Mouse (Mus musculus): ENCODE results near the gene Atat1. TPM values are rescaled to one million over a fixed set of nuclear protein-coding genes. Genes with fewer than 3 reads are reported as not detected.
"Not testable (repeated sequence)": the region's sequence is repeated elsewhere in the genome, so short reads cannot be mapped to it uniquely, and the experiment has no call there.

The Atat1 gene
- 101 and 108 TPM in 2 replicates for polyA plus RNA-seq (2014; fragmentation: Nextera tagmentation; extraction: Ambion mirVana)

DNA sequence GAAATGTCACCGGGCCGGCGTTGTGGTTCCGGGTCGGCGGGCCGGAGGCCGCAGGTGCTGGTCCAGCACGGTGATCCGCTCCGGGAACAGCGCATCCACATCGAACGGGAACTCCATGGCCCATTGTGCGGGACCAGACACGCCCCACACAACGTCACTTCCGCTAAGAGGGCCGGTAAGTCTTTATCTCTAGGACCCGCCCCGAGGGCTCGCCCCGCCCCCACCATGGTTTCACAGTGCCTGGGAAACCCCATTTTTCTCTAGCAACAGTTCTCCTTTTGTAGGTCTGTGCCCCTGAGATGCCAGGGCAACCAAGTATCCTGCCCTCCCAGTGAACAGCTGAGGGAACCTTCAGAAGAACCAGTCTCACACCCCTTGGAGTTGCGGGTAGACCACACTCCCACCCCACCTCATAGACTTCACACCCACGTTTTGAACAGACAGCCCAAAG lies at the start of gene Atat1:
TSS of gene Atat1 (minus strand) at position 157 of the 451 bp plus-strand sequence.
- Histone ChIP-seq H3K27ac (replicated peaks; ENCODE audit: low read depth, low read length) (peak within 1 kb of the TSS; percentile 47; the same call in 1 of the 2 replicates), H3K27me3 (ENCODE audit: control insufficient read depth, insufficient read depth, low read length) (no peaks in the 10 kb centered on the region), H3K9me3 (replicated peaks; ENCODE audit: control insufficient read depth, low read length) (no peaks in the 10 kb centered on the region), H3K4me1 (ENCODE audit: control insufficient read depth, insufficient read depth, low read length) (no peaks in the 10 kb centered on the region; the same call in 1 of the 2 replicates), H3K4me3 (ENCODE audit: low read depth, low read length) (peak within 1 kb of the TSS; percentile 75), H3K4me2 (ENCODE audit: low read depth, low read length) (peak within 1 kb of the TSS; percentile 89), H3K9ac (replicated peaks; ENCODE audit: low read length) (peak within 1 kb of the TSS; percentile 82), H3K36me3 (replicated peaks; ENCODE audit: control insufficient read depth, insufficient read depth, low read depth, low read length) (no peaks in the 10 kb centered on the region; the same call in 1 of the 2 replicates)
- WGBS: 3% methylated on average over 25 of the region's 25 CpGs
- ATAC-seq (replicated peaks; ENCODE audit: insufficient number of reproducible peaks, low FRiP score, low TSS enrichment, low read depth) (peak; percentile 76), DNase-seq (ENCODE audit: low spot score) (peak; percentile 98)

DNA sequence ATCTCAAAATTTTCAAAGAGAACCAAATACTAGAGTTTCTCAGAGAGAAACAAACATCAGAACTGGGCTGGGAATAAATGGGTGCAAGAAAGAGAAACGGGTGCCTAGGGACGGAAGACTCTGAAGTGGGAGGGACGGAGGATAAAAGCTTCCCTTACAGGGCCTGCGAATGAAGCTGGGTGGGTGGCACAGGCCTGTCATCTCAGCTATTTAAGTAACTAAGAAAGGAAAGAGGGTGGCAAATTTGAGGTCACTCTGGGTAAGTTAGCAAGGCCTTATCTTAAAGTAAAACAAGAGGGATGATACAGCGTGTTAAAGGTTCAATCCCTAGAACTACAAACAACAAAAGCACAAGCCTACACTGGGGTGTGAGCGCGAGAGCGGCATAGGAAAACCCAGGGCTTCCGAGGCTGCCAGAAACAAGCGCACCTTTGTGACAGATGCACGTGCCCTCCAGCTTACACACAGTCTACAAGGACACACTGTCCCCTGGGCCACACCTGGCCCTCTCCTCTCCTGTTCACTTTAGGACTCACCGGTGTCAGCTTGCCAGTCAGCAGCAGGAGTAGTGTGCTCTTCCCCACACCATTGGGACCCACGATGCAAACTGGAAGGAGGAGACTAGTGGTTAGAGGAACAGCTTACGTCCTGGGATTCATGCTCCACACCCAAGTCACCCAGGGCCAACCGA lies 48.8 kb upstream of the Atat1 start:
- Histone ChIP-seq H3K36me3 (replicated peaks; ENCODE audit: control insufficient read depth, insufficient read depth, low read depth, low read length) (peaks cover 23% of the 10 kb centered on the region), H3K4me2 (ENCODE audit: low read depth, low read length) (no peak overlapping the region), H3K4me1 (ENCODE audit: control insufficient read depth, insufficient read depth, low read length) (no peaks in the 10 kb centered on the region), H3K27ac (replicated peaks; ENCODE audit: low read depth, low read length) (no peak overlapping the region), H3K27me3 (ENCODE audit: control insufficient read depth, insufficient read depth, low read length) (no peaks in the 10 kb centered on the region), H3K9ac (replicated peaks; ENCODE audit: low read length) (no peak overlapping the region), H3K4me3 (ENCODE audit: low read depth, low read length) (no peak overlapping the region), H3K9me3 (replicated peaks; ENCODE audit: control insufficient read depth, low read length) (no peaks in the 10 kb centered on the region)
- ATAC-seq (replicated peaks; ENCODE audit: insufficient number of reproducible peaks, low FRiP score, low TSS enrichment, low read depth): no peak
- no peak for DNase-seq (ENCODE audit: low spot score)
- 93% methylated on average over 15 of the region's 15 CpGs for WGBS

DNA sequence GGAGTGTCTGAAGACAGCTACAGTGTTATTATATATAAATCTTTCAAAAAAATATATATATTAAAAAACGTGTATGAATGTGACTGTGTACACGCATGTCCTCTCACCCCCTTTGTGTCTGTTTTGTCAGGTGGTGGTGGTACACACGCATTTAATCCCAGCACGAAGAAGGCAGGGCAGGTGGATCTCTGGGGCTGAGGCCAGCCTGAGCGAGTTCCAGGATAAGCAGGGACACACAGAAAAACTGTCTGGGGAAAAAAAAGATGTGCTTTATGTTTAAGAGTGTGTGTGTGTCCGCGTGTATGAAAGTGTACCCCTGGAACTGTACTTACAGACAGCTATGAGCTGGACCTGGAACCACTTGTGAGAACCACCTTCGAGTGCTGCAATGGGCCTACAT lies 44.8 kb upstream of the Atat1 start:
- H3K27ac ChIP-seq (replicated peaks; ENCODE audit: low read depth, low read length): no peak overlapping the region
- no peaks in the 10 kb centered on the region for H3K27me3 ChIP-seq (ENCODE audit: control insufficient read depth, insufficient read depth, low read length)
- no peak for DNase-seq (ENCODE audit: low spot score)
- WGBS: 75% methylated on average over 8 of the region's 8 CpGs
- no peak overlapping the region for H3K9ac ChIP-seq (replicated peaks; ENCODE audit: low read length)
- H3K4me1 ChIP-seq (ENCODE audit: control insufficient read depth, insufficient read depth, low read length): no peaks in the 10 kb centered on the region
- no peak overlapping the region for H3K4me3 ChIP-seq (ENCODE audit: low read depth, low read length)
- H3K4me2 ChIP-seq (ENCODE audit: low read depth, low read length): no peak overlapping the region
- peaks cover 16% of the 10 kb centered on the region for H3K36me3 ChIP-seq (replicated peaks; ENCODE audit: control insufficient read depth, insufficient read depth, low read depth, low read length)
- no peak for ATAC-seq (replicated peaks; ENCODE audit: insufficient number of reproducible peaks, low FRiP score, low TSS enrichment, low read depth)
- no peaks in the 10 kb centered on the region for H3K9me3 ChIP-seq (replicated peaks; ENCODE audit: control insufficient read depth, low read length)

DNA sequence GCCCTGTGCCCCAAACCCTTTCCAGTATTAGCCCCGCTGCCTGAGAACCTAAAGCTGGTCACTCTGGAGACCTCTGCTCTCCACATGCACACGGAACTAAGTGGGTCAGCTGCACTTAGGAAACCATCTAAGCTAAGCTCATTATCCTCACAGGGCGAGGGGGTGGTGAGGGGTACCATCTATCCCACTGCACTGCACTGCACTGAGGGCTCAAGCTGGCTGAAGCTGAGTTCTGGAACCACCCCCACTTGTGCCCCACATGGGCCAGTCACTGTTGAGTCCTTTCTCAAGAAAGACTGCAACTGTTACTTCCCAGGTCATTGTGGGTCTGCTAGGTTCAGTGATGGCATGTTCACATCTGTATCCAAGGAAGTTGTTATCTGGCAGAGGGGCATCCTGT lies 42.7 kb upstream of the Atat1 start:
- H3K36me3 ChIP-seq (replicated peaks; ENCODE audit: control insufficient read depth, insufficient read depth, low read depth, low read length); H3K27ac ChIP-seq (replicated peaks; ENCODE audit: low read depth, low read length); H3K4me3 ChIP-seq (ENCODE audit: low read depth, low read length); H3K9me3 ChIP-seq (replicated peaks; ENCODE audit: control insufficient read depth, low read length); ATAC-seq (replicated peaks; ENCODE audit: insufficient number of reproducible peaks, low FRiP score, low TSS enrichment, low read depth); H3K9ac ChIP-seq (replicated peaks; ENCODE audit: low read length); H3K27me3 ChIP-seq (ENCODE audit: control insufficient read depth, insufficient read depth, low read length); H3K4me2 ChIP-seq (ENCODE audit: low read depth, low read length); DNase-seq (ENCODE audit: low spot score); H3K4me1 ChIP-seq (ENCODE audit: control insufficient read depth, insufficient read depth, low read length): not testable (repeated sequence)
- 78% methylated on average over 2 of the region's 3 CpGs for WGBS

DNA sequence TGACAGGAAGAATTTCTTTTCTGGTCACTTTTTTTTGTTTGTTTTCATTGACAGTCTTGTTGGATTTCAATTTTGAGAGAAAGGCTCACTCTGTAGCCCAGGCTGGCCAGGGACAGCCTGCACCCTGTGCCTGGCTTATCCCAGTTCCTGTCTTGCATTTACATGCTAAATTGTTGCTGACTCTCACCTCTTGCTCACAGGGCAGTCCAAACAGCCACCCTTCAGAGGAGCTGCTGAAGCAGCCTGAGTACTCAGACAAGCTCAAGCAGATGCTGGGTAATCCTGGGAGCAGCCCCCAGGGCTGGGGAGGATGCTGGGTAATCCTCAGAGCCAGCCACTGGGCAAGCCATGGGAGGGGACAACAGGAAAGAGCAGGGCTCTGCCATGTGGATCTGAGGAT lies 41.1 kb upstream of the Atat1 start:
- ATAC-seq (replicated peaks; ENCODE audit: insufficient number of reproducible peaks, low FRiP score, low TSS enrichment, low read depth); H3K27me3 ChIP-seq (ENCODE audit: control insufficient read depth, insufficient read depth, low read length); H3K4me2 ChIP-seq (ENCODE audit: low read depth, low read length); H3K4me3 ChIP-seq (ENCODE audit: low read depth, low read length); H3K4me1 ChIP-seq (ENCODE audit: control insufficient read depth, insufficient read depth, low read length); H3K36me3 ChIP-seq (replicated peaks; ENCODE audit: control insufficient read depth, insufficient read depth, low read depth, low read length); H3K27ac ChIP-seq (replicated peaks; ENCODE audit: low read depth, low read length); DNase-seq (ENCODE audit: low spot score); H3K9ac ChIP-seq (replicated peaks; ENCODE audit: low read length); H3K9me3 ChIP-seq (replicated peaks; ENCODE audit: control insufficient read depth, low read length): not testable (repeated sequence)

DNA sequence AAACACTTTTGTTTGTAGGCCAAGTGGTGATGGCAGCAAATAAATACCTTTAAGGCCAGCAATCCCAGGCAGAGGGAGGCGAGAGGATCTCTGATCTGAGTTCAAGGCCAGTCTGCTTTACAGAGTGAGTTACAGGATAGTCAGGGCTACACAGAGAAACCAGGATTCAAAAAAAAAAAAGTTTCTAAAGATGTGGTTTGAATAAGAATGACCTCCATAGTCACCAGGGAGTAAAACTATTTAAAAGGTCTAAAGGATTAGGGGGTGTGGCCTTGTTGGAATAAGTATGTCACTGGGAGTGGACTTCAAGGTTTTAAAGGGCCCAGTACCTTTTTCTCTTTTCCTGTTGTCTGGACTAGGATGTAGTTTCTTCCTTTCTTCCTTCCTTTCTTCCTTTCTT lies 30.1 kb upstream of the Atat1 start:
- no peak overlapping the region for H3K4me3 ChIP-seq (ENCODE audit: low read depth, low read length)
- H3K4me1 ChIP-seq (ENCODE audit: control insufficient read depth, insufficient read depth, low read length): no peaks in the 10 kb centered on the region
- H3K4me2 ChIP-seq (ENCODE audit: low read depth, low read length): no peak overlapping the region
- H3K9me3 ChIP-seq (replicated peaks; ENCODE audit: control insufficient read depth, low read length): no peaks in the 10 kb centered on the region
- no peaks in the 10 kb centered on the region for H3K36me3 ChIP-seq (replicated peaks; ENCODE audit: control insufficient read depth, insufficient read depth, low read depth, low read length)
- 71% methylated on average over 1 of the region's 1 CpGs for WGBS
- no peak overlapping the region for H3K27ac ChIP-seq (replicated peaks; ENCODE audit: low read depth, low read length)
- ATAC-seq (replicated peaks; ENCODE audit: insufficient number of reproducible peaks, low FRiP score, low TSS enrichment, low read depth) (no peak), DNase-seq (ENCODE audit: low spot score) (no peak)
- no peaks in the 10 kb centered on the region for H3K27me3 ChIP-seq (ENCODE audit: control insufficient read depth, insufficient read depth, low read length)
- no peak overlapping the region for H3K9ac ChIP-seq (replicated peaks; ENCODE audit: low read length)

DNA sequence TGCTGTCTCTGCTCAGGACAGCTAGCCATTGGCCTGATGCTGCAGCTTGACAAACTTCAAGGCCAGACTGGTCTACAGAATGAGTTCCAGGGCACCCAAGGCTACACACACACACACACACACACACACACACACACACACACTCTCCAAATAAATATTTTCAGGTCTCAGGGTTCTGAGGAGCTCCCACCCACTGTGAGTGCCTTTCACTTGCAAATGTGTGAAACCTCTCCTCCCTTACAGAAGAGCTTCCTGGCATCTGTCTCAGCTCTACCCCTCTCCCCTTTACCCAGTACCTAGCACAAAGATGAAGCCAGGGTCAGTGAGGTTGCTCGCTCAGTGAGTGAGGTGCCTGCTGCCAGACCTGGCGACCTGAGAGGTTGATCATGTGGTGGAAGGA lies 29.2 kb upstream of the Atat1 start:
- Histone ChIP-seq H3K4me2 (ENCODE audit: low read depth, low read length) (no peak overlapping the region), H3K4me3 (ENCODE audit: low read depth, low read length) (no peak overlapping the region), H3K9ac (replicated peaks; ENCODE audit: low read length) (no peak overlapping the region), H3K27me3 (ENCODE audit: control insufficient read depth, insufficient read depth, low read length) (no peaks in the 10 kb centered on the region), H3K9me3 (replicated peaks; ENCODE audit: control insufficient read depth, low read length) (no peaks in the 10 kb centered on the region), H3K4me1 (ENCODE audit: control insufficient read depth, insufficient read depth, low read length) (no peaks in the 10 kb centered on the region), H3K36me3 (replicated peaks; ENCODE audit: control insufficient read depth, insufficient read depth, low read depth, low read length) (no peaks in the 10 kb centered on the region), H3K27ac (replicated peaks; ENCODE audit: low read depth, low read length) (no peak overlapping the region)
- DNase-seq (ENCODE audit: low spot score) (no peak), ATAC-seq (replicated peaks; ENCODE audit: insufficient number of reproducible peaks, low FRiP score, low TSS enrichment, low read depth) (no peak)
- WGBS: 47% methylated on average over 2 of the region's 2 CpGs

DNA sequence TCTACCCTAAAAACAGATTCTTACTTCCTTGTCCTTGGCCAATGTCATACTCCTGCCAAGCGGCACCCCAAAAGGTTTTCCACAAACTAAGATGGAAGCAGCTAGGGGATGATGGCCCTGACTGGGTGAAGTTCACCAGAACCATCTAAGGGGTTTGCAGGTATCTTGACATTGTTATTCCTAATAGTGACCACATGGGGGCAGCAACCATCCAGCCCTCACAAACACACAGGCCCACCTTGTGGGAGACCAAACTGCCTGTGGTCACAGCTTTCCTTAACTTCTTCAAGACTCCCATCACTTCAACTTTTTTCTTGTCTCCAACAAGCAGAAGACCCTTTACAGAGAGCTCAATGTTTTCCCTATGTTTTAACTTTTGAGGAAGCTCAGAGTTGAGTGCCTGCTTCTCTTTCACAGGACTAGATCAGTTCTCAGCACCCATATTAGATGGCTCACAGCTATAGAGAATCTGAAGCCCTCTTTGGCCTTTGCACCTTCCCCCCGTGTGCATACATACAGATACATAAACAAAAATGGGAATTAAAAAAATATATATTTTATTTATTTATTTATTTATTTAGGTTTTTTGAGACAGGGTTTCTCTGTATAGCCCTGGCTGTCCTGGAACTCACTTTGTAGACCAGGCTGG lies 27.9 kb upstream of the Atat1 start:
- DNase-seq (ENCODE audit: low spot score): peak; percentile 75
- no peaks in the 10 kb centered on the region for H3K27me3 ChIP-seq (ENCODE audit: control insufficient read depth, insufficient read depth, low read length)
- H3K4me2 ChIP-seq (ENCODE audit: low read depth, low read length): no peak overlapping the region
- H3K4me3 ChIP-seq (ENCODE audit: low read depth, low read length): no peak overlapping the region
- H3K9me3 ChIP-seq (replicated peaks; ENCODE audit: control insufficient read depth, low read length): no peaks in the 10 kb centered on the region
- no peak overlapping the region for H3K9ac ChIP-seq (replicated peaks; ENCODE audit: low read length)
- H3K27ac ChIP-seq (replicated peaks; ENCODE audit: low read depth, low read length): no peak overlapping the region
- no peaks in the 10 kb centered on the region for H3K36me3 ChIP-seq (replicated peaks; ENCODE audit: control insufficient read depth, insufficient read depth, low read depth, low read length)
- H3K4me1 ChIP-seq (ENCODE audit: control insufficient read depth, insufficient read depth, low read length): no peaks in the 10 kb centered on the region
- 46% methylated on average over 2 of the region's 2 CpGs for WGBS
- peak; percentile 75; the same call in 1 of the 2 replicates for ATAC-seq (replicated peaks; ENCODE audit: insufficient number of reproducible peaks, low FRiP score, low TSS enrichment, low read depth)

Measured in embryonic facial prominence, embryonic 11.5 days (tissue).